Mouse (Mus musculus) liver, adult (tissue): ENCODE data around the gene 2310007B03Rik.

Experiments used
- GATA4 ChIP-seq: IDR thresholded peaks from 2 replicates; pipeline ENCODE4 v1.6.1; 2014; ENCODE audit warnings: mild to moderate bottlenecking, low read length; ENCODE audit not compliant: insufficient replicate concordance

2310007B03Rik gene

GRCm38 (mm10) chr1:93160501-93161133 lies at the start of gene 2310007B03Rik:
Gene 2310007B03Rik (minus strand): TSS chr1:93160948.
- TF ChIP-seq GATA4, result no peak

- no peak for TF ChIP-seq GATA4
Measured at GRCm38 (mm10) chr1:93210213-93210641, 49.5 kb upstream of the 2310007B03Rik start.

- TF ChIP-seq GATA4, result no peak
Measured at GRCm38 (mm10) chr1:93207536-93208064, 46.9 kb upstream of the 2310007B03Rik start.

GRCm38 (mm10) chr1:93206277-93206970 lies 45.7 kb upstream of the 2310007B03Rik start:
- TF ChIP-seq GATA4, result no peak

- TF ChIP-seq GATA4, result no peak
Measured at GRCm38 (mm10) chr1:93197916-93198315, 37.2 kb upstream of the 2310007B03Rik start.

GRCm38 (mm10) chr1:93194961-93195360 lies 34.2 kb upstream of the 2310007B03Rik start:
- no peak for TF ChIP-seq GATA4

- TF ChIP-seq GATA4, result no peak
Measured at GRCm38 (mm10) chr1:93190726-93191305, 30.1 kb upstream of the 2310007B03Rik start.

GRCm38 (mm10) chr1:93184071-93184828 lies 23.5 kb upstream of the 2310007B03Rik start:
- no peak for TF ChIP-seq GATA4

- TF ChIP-seq GATA4, result no peak
Measured at GRCm38 (mm10) chr1:93182281-93182680, 21.5 kb upstream of the 2310007B03Rik start.

GRCm38 (mm10) chr1:93176525-93177332 lies 16.0 kb upstream of the 2310007B03Rik start:
- TF ChIP-seq GATA4, result no peak

GRCm38 (mm10) chr1:93175849-93176248 lies 15.1 kb upstream of the 2310007B03Rik start:
- no peak for TF ChIP-seq GATA4

GRCm38 (mm10) chr1:93174399-93174798 lies 13.7 kb upstream of the 2310007B03Rik start:
- no peak for TF ChIP-seq GATA4

GRCm38 (mm10) chr1:93173665-93174064 lies 12.9 kb upstream of the 2310007B03Rik start:
- TF ChIP-seq GATA4, result no peak

- no peak for TF ChIP-seq GATA4
Measured at GRCm38 (mm10) chr1:93168295-93168775, 7.6 kb upstream of the 2310007B03Rik start, which contains the start of gene Crocc2. Gene Crocc2 (plus strand): TSS chr1:93168725.

- no peak for TF ChIP-seq GATA4
Measured at GRCm38 (mm10) chr1:93166346-93167079, 5.8 kb upstream of the 2310007B03Rik start.
